Mouse (Mus musculus): ENCODE data around the gene Gypa. TPM values are rescaled to one million over a fixed set of nuclear protein-coding genes. Genes with fewer than 3 reads are reported as not detected.

The Gypa gene
- total RNA-seq (2021), result under 1 TPM in 1 of 2 experiments, not detected in 1; 0.30 TPM

DNA sequence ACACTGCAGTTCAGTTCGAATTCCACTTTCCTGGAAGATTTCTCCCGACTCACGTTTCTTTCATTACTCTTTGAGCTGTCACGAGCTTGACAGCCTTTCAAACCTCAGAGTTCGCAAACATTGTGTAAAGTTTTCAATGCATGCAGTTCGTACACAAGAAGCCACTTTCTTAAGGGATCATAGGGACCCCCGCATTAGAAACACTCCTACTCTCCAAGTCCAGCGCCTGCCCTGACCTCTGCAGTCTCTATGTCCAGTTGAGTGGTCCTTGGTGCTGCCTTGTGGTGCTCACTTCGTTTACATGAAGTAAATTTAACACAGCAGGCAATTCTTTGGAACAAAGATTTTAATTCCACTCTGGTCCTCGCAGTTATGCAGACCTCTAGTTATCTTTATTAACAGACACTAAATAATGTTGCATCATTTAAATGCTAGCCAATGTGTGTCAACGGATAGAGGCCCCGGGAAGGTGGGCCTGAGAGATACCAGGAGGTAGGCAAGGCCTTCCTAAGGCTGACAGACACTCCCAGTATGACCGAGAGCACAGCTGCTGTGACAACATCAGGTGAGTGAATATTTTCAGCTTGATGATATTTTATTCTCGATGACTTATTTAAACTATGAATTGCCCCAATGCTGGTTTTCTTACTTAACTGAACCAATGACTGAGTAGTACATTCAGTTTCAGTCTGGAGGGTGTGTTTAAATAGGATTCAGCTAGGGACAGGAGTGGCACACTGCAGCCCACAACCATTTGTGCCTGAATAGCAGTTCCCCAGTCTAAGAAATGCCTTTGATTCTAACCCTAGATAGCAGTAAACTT, at the start of gene Gypa:
TSS of gene Gypa (plus strand) at position 259 of the 823 bp plus-strand sequence.
- no peak for DNase-seq

GRCm38 (mm10) chr8:80444534-80445072, 49.0 kb upstream of the Gypa start:
- no peak for DNase-seq

- DNase-seq, result no peak
These were observed 46.4 kb upstream of the Gypa start for GRCm38 (mm10) chr8:80447217-80447616.

GRCm38 (mm10) chr8:80451938-80452690, 41.5 kb upstream of the Gypa start:
- no peak for DNase-seq

DNA sequence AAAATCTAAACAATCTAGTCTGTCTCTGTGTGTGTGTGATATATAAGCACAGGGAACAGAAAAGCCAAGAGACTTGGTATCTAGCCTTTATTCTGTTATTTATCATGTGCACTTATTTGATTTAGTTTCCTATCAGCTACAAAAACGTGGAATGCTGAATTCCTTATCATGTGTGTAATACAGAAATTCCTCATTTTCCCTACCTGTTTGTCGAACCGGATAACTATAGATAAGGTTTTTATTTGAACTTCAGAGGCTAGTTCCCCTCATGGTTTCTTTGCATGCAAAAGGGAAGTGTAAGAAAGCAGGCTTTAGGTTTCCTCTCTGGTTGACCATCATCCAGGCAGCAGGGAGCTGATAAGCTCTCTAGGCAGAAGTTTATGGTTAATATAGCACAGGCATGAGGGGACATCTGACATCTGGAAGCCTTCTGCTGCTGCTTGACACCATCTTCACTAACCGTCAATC, 30.1 kb upstream of the Gypa start:
- no peak for DNase-seq

- DNase-seq, result no peak
These were observed 18.6 kb upstream of the Gypa start for GRCm38 (mm10) chr8:80474971-80475370.

DNA sequence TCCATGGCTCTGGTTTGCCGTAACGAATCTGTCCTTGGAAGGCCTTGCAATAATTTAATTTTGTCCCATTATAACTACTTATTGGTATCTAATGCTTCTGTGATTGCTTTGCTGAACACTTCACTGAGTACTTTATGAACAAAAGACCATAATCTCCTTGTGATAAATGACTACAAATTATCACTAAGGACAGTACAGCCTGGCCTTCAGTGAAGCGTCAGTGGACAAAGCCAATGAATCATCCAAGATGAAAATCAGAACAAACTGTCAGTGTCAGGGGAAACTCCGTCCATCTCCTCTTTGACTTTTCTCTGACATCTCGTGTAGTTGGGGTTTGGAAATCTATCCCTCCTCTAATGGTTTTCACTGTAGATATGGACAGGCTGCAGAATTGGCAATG, 15.4 kb upstream of the Gypa start:
- no peak for DNase-seq

DNA sequence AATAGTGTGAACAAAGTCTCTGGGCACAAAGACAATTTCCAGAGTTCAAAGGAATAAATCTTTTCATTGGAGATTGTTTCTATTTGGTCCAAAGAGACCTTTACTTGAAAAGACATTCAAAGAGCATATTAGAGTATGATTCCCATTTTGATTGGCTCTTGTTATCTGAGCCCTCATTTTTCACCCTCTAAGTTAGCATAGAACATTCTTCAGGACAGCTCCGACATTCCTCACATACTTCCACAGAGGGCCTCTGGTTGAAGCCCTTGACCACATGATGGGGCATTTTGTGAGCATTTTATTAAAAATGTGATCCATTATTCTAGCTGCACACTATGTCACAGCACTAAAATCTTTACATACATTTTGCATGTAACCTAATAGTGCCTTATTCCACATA, 14.5 kb upstream of the Gypa start:
- DNase-seq, result no peak

GRCm38 (mm10) chr8:80482173-80482572, 11.4 kb upstream of the Gypa start:
- no peak for DNase-seq

DNA sequence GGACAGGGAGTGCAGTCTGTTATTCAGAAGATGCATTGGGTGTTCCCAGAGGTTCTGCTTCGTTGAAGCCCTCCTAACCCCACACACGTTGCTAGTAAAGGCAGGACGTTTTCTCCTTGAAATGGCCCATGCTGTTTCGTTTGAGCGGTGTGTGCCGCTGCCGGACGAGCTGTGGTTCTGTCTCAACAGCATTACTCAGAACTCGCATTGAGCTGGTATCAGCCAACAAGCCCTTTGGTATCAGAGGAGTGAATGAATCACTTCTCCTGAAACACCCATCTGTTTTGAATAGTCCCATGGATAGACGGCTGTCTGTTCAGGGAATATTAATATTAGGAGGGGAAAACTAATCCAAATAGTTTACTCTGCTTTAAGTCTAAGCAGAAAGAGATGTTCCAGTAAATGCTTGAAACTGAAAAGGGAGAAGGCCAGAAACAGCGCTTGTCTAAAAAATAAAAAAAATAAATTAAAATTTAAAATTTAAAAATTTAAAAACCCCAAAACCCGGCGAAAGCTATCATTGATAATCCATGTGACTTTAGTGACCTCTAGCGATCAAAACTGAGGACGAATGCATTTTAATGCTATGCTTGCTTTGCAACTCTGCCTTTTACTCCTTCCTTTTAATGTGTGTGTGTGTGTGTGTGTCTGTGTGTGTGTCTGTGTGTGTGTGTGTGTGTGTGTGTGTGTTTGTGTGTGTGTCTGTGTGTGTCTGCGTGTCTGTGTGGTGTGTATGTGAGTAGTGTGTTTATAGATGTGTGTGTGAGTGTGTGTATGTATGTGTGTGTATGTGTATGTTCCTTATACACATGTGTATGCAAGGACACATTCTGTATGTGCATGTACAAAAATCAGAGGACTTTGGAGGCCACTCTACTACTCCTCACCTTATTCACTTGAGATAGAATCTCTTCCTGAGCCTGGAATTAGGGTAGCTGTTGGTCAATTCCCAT, 10.5 kb upstream of the Gypa start:
- peak; percentile 15 to 33 for DNase-seq

DNA sequence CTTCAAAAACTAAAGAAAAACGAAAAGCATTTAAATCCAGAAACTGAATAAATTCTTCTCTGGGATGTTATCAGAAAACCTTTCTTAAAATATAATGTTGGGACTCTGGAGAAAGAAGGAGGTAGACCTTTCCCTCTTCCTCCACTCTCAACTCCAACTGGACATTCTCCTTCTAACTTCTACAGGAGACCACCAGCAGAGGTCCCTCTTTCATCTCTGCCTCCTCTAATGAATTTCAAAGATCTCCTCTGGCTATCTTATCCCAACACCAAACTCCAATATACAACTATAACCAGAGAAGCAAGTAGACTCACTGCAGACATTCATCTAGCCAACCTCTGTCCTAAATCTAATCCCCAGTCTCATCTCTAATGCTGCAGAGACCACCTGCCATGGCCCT, 2.0 kb upstream of the Gypa start:
- no peak for DNase-seq

GRCm38 (mm10) chr8:80492987-80493441, 567 bp upstream of the Gypa start:
- DNase-seq, result peak; percentile 35 to 47

DNA sequence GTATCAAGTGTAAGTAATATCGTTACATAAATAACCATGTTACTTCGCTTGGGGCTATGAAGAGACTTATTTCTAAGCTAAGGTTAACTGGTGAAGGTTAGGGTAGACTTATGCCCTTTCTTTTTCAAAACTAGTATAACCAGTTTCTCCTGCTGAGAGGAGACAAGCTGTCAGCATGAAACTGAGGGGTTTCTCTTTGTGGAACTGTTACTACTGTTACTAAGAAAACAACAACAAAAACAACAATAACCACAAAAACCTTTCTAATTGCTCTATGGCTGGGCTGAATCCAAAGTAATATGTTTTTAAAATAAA, 722 bp downstream of the Gypa start:
- DNase-seq, result no peak

DNA sequence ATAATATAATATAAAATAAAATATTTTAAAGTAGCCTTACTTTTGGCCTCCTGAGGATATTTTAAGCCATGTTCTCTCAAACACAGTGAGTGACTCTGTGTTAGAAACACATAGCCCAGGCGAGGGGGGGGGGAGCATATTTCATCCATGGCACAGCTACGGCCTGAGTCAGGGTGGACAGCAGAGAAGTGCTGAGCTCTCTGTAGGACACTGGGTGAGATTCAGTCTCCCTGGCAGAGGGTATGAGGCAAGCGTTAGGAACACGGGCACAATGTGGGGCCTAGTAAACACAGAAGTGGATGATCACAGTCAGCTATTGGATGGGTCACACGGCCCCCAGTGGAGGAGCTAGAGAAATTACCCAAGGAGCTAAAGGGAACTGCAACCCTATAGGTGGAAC, 1.2 kb downstream of the Gypa start:
- DNase-seq, result no peak

GRCm38 (mm10) chr8:80495527-80495926, 1.9 kb downstream of the Gypa start:
- DNase-seq, result no peak

DNA sequence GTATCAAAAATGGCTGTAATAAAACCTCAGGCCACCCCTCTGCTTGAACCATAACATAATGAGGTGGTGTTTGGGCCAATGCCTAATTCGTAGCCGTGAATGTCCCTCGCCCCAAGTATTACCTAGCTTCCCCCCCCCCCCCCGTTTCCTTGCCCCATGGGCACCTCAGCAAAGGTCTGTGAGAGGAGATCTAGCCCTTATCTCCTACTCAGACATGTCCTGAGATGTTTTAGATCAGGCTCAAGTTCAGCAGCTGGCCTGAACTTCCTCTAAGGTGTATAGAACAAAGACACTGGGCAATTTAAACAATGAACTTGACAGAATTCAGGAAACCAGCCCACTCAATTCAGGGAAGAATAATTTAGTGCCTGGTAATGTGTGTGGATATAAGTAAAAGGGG, 3.7 kb downstream of the Gypa start:
- DNase-seq, result no peak

GRCm38 (mm10) chr8:80500244-80500643, 6.7 kb downstream of the Gypa start:
- DNase-seq, result no peak

DNA sequence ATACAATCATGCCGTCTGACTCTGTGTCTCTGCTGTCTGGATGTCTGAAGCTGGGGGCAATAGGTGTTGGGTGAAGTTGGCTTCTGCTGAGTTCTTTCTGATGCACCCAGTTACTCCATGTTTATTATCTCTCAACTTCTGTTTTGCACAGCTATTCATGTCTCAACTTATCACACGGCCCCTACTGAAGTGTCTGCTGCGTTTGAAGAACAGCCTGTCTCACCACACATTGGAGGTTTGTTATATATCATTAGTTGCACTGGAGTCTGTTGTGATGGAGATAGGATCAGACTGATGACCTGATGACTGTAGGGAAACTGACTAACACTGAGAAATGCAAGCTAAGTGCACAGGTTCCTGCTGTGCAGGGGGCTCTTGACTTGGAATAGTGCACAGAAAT, 7.2 kb downstream of the Gypa start:
- DNase-seq, result no peak

DNA sequence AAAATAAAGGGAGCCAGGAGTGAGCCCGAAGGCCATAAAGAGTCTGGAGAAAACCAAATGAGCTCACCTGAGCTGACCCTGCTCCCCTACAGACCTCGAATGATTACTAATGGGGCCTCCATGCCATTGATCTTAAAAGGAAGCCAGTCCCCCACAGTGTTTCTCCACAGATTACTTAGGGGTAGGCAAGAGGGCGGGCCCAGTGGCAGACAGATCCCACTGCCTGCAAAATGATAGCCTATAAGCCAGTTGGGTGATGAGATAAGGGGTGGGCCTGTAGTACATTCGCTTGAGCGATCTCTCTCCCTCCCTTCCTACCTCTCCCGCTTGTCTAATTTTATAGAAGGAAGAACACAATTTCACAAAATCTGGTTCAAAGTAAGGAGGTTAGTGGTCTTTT, 7.7 kb downstream of the Gypa start:
- no peak for DNase-seq

DNA sequence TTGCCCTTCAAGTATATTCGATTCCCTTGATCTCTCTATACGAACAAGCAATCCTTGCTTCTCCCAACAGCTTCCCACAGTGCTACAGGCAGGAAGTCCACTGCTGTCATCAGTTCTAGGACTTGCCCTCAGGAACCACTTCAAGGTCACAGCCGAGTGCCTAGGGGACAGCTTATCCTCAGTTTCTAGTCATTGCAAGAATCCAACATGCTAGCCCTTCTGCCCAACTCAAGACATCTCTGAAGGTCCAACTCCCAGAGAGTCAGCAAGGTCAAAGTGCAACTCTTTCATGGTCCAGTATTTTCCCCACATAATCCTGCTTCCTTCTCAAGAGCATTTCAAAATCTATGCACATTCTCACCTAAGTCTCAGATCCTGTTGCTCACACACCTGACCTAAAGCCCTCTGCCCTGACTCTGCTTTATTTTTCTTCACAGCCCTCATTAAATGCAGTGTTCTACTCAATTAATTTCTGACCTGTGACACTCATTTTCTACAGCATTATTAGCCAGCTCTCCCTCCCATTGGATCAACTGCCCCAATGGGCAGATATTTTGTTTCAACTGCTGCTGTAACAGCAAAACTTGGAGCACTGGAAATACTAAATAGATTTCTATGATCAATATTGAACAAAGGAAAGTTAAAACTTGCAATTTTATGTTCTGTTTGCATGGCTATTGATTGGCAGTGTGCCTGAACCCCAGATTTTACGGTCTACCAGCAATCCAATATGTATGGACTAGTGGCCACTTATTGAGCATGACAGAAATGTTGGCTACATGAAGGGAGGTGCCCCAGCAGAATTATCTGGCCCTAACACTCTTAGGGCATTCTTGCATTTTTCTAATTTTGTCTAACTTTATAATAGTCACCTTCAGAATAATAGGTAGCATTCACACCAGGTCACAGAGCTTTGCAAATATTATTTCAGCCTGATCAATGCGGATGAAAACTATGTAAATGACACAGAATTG, 33.1 kb downstream of the Gypa start:
- no peak for DNase-seq

GRCm38 (mm10) chr8:80541836-80542235, 48.3 kb downstream of the Gypa start:
- DNase-seq, result no peak

Data from layer of hippocampus, postnatal 36 days (tissue).